Mouse (Mus musculus): ENCODE results near the gene Utp11. TPM values are rescaled to one million over a fixed set of nuclear protein-coding genes. Genes with fewer than 3 reads are reported as not detected.

Utp11 gene
- polyA plus RNA-seq, 1 experiment from 2014 or later, result 73.9 TPM

DNA sequence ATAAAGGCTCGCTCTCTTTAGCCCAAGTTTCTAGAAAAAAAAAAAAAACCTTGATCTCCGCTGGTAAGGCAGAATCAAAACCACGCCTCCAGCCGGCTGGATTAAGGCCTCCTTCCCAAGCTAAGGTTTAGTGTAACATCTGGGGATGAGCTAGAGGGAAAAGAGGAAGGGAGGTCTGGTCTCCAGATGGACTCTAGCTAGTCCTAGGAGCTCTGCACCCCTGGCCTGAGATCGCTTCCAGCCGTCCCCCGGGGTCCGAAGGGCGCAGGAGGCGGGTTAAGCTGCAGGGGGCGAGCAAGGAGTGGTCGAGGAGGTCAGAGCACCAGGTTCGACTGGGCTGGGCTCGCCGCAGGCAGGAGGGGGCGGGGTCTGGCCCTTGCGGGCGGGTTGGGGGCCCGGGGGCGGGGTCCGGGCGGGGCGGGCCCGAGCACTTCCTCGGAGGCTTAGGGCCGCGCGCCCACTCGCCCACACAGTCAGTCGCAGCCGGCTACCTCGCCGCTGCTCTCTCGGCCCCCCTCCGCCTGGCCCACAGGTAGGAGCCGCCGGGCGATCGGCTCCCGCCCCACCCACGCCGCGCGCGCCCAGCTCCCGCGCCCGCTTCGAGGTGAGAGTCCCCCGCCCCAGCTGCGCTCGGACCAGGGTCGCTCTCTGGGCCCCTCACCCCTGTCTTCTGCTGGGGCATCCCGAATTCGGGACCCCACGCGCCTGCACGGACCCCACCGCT, 7.0 kb upstream of the Utp11 start, which contains the start of gene Fhl3:
TSS of gene Fhl3 (plus strand) at position 454 of the 724 bp plus-strand sequence.
- Histone ChIP-seq H3K4me1 (ENCODE audit: control insufficient read depth, insufficient read depth, low read length) (peaks cover 36% of the 10 kb centered on the region), H3K4me2 (replicated peaks; ENCODE audit: low read depth, low read length) (peak within 1 kb of the TSS; percentile 74), H3K27me3 (ENCODE audit: control insufficient read depth, insufficient read depth, low read length) (no peaks in the 10 kb centered on the region), H3K9me3 (ENCODE audit: control insufficient read depth, low read depth, low read length) (no peaks in the 10 kb centered on the region), H3K27ac (ENCODE audit: low read length) (peak within 1 kb of the TSS; percentile 94), H3K4me3 (ENCODE audit: low read depth, low read length) (peak within 1 kb of the TSS; percentile 84), H3K9ac (replicated peaks; ENCODE audit: low read depth, low read length) (peak within 1 kb of the TSS; percentile 85), H3K36me3 (ENCODE audit: control insufficient read depth, insufficient read depth, low read length) (no peaks in the 10 kb centered on the region; the same call in 1 of the 2 replicates)
- 3% methylated on average over 47 of the region's 59 CpGs for WGBS
- ATAC-seq (ENCODE audit: insufficient number of reproducible peaks, insufficient read depth, low FRiP score, low read depth), result peak; percentile 73

DNA sequence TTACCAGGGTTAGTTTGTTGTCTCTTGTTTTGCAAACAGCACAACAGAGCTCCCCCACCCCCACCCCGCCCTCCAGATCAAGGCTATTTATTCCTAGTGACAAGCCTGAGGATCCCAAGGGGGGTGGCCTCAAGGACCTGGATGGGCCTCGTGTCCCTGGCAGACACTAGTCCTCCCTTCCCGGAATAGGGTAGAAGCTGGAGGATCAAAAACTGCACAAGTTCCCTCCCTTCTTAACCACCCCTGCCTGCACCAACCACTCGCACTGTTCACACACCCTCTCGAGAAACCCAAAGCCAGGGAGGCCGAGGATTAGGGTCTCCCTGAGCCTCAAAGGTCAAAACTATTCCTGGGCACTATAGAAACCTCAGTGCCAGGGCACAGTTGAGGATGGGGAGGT, 6.4 kb upstream of the Utp11 start:
- Histone ChIP-seq H3K4me2 (replicated peaks; ENCODE audit: low read depth, low read length) (peak overlapping the region; percentile 74), H3K9me3 (ENCODE audit: control insufficient read depth, low read depth, low read length) (no peaks in the 10 kb centered on the region), H3K4me3 (ENCODE audit: low read depth, low read length) (peak overlapping the region; percentile 84), H3K36me3 (ENCODE audit: control insufficient read depth, insufficient read depth, low read length) (no peaks in the 10 kb centered on the region), H3K27me3 (ENCODE audit: control insufficient read depth, insufficient read depth, low read length) (no peaks in the 10 kb centered on the region), H3K27ac (ENCODE audit: low read length) (peak overlapping the region; percentile 94), H3K4me1 (ENCODE audit: control insufficient read depth, insufficient read depth, low read length) (peaks cover 30% of the 10 kb centered on the region), H3K9ac (replicated peaks; ENCODE audit: low read depth, low read length) (peak overlapping the region; percentile 85; the same call in 1 of the 2 replicates)
- WGBS, result 25% methylated on average over 6 of the region's 6 CpGs
- no peak for ATAC-seq (ENCODE audit: insufficient number of reproducible peaks, insufficient read depth, low FRiP score, low read depth)

DNA sequence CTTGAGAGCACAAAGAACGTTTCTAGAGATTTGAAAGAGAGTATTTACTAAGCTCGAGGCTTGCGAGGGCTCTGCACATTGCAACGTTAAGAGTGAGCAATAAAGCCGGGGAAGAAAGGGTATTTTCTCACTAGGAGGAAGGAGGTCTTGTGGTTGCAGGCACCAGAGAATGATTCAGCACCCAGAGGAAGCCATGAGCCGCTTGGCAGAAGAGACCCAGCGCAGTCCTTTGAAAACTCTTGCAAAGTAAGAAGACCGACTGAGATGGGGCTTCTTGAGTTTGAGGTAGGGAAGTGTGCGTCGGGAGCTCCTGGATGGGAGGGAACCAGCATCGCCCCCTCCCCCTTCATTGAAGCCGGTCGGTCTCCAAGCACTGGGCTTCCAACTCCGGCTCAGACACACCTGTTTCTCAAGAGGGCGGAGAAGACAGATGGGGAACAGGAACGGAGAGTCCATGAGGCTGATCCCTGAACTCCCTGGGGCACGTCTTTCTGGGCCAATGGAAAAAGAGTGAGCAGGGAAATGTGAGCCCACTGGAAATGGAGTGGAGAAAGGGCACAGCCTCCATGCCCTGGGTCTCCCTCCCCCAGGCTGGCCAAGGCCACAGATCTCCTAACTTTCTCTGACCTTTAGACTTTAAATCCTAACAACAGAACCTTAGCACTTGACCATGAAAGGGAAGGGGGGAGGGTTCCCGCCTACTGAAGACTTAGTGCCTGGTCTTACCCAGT, 2.6 kb upstream of the Utp11 start:
- Histone ChIP-seq H3K9ac (replicated peaks; ENCODE audit: low read depth, low read length) (no peak overlapping the region), H3K36me3 (ENCODE audit: control insufficient read depth, insufficient read depth, low read length) (no peaks in the 10 kb centered on the region), H3K9me3 (ENCODE audit: control insufficient read depth, low read depth, low read length) (no peaks in the 10 kb centered on the region), H3K27ac (ENCODE audit: low read length) (no peak overlapping the region), H3K4me2 (replicated peaks; ENCODE audit: low read depth, low read length) (peak overlapping the region; percentile 12; the same call in 1 of the 2 replicates), H3K4me3 (ENCODE audit: low read depth, low read length) (no peak overlapping the region), H3K27me3 (ENCODE audit: control insufficient read depth, insufficient read depth, low read length) (no peaks in the 10 kb centered on the region), H3K4me1 (ENCODE audit: control insufficient read depth, insufficient read depth, low read length) (peaks cover 14% of the 10 kb centered on the region)
- 12% methylated on average over 18 of the region's 18 CpGs for WGBS
- no peak for ATAC-seq (ENCODE audit: insufficient number of reproducible peaks, insufficient read depth, low FRiP score, low read depth)

DNA sequence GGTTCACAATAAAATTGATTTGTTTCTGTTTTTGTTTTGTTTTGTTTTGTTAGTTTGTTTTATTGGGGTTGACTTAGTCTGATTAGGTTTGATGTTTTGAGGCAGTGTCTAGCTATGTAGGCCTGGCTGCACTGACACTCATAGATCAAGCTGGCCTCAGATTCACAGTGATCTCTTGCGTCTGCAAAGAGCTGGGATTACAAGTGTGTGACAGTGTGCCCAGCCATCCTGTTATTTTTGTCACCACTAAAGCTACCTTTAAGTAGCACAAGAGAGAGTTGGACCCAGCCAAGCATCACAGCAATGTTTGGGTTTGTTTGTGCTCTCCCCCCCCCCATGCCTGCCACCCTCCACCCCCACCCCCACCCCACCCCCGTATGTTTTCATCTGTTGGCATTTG, 1.2 kb upstream of the Utp11 start:
- Histone ChIP-seq H3K4me2 (replicated peaks; ENCODE audit: low read depth, low read length) (no peak overlapping the region), H3K27me3 (ENCODE audit: control insufficient read depth, insufficient read depth, low read length) (no peaks in the 10 kb centered on the region), H3K9me3 (ENCODE audit: control insufficient read depth, low read depth, low read length) (no peaks in the 10 kb centered on the region), H3K27ac (ENCODE audit: low read length) (no peak overlapping the region), H3K4me3 (ENCODE audit: low read depth, low read length) (no peak overlapping the region), H3K9ac (replicated peaks; ENCODE audit: low read depth, low read length) (no peak overlapping the region), H3K36me3 (ENCODE audit: control insufficient read depth, insufficient read depth, low read length) (no peaks in the 10 kb centered on the region), H3K4me1 (ENCODE audit: control insufficient read depth, insufficient read depth, low read length) (peaks cover 10% of the 10 kb centered on the region)
- no peak for ATAC-seq (ENCODE audit: insufficient number of reproducible peaks, insufficient read depth, low FRiP score, low read depth)
- 83% methylated on average over 2 of the region's 2 CpGs for WGBS

DNA sequence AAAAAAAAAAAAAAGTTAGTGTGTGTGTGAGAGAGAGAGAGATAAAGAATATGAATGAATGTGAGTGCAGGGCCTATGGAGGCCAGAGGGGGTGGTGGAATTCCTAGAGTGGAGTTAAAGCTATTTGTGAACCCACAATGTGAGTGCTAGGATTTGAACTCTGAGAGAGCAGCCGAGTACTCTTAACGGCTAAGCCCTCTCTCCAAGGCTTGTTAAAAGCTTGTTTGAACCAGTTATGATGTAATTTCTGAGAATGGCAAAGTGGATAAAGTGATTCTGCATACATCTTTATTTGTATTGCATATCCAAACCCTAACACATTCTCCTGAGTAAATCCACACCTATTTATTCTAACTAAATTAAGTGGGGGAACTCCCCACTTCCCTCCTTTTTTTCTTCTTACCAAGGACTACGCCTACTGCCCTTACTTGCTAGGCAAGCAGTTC, 961 bp downstream of the Utp11 start:
- Histone ChIP-seq H3K4me2 (replicated peaks; ENCODE audit: low read depth, low read length) (peak overlapping the region; percentile 53), H3K9ac (replicated peaks; ENCODE audit: low read depth, low read length) (peak overlapping the region; percentile 71; the same call in 1 of the 2 replicates), H3K27ac (ENCODE audit: low read length) (no peak overlapping the region), H3K4me1 (ENCODE audit: control insufficient read depth, insufficient read depth, low read length) (peaks cover 8% of the 10 kb centered on the region; the same call in 1 of the 2 replicates), H3K4me3 (ENCODE audit: low read depth, low read length) (peak overlapping the region; percentile 66), H3K27me3 (ENCODE audit: control insufficient read depth, insufficient read depth, low read length) (no peaks in the 10 kb centered on the region), H3K9me3 (ENCODE audit: control insufficient read depth, low read depth, low read length) (no peaks in the 10 kb centered on the region), H3K36me3 (ENCODE audit: control insufficient read depth, insufficient read depth, low read length) (no peaks in the 10 kb centered on the region)
- ATAC-seq (ENCODE audit: insufficient number of reproducible peaks, insufficient read depth, low FRiP score, low read depth), result no peak
- 45% methylated on average over 3 of the region's 3 CpGs for WGBS

DNA sequence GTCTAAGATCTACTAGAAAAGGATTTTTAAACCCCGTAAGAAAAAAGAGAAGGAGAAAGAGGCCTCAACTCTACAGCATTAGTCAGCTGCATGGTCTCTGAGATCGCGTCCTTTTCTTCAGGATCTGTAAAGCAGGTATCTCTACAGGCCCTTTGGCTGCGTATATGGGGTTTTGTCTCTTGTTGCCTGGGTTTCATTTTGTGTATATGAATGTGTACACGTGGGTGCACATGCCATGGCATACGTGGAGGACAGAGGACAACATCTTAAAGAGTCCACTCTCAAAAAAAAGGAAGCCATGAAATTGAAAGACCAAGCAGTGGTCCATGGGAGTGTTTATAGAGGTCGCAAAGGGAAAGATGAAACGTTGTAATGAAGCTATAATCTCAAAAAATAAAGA, 1.9 kb downstream of the Utp11 start:
- Histone ChIP-seq H3K27me3 (ENCODE audit: control insufficient read depth, insufficient read depth, low read length) (no peaks in the 10 kb centered on the region), H3K9me3 (ENCODE audit: control insufficient read depth, low read depth, low read length) (no peaks in the 10 kb centered on the region), H3K9ac (replicated peaks; ENCODE audit: low read depth, low read length) (no peak overlapping the region), H3K36me3 (ENCODE audit: control insufficient read depth, insufficient read depth, low read length) (no peaks in the 10 kb centered on the region; the same call in 1 of the 2 replicates), H3K4me1 (ENCODE audit: control insufficient read depth, insufficient read depth, low read length) (peaks cover 8% of the 10 kb centered on the region; the same call in 1 of the 2 replicates), H3K4me2 (replicated peaks; ENCODE audit: low read depth, low read length) (no peak overlapping the region), H3K4me3 (ENCODE audit: low read depth, low read length) (no peak overlapping the region), H3K27ac (ENCODE audit: low read length) (no peak overlapping the region)
- ATAC-seq (ENCODE audit: insufficient number of reproducible peaks, insufficient read depth, low FRiP score, low read depth), result no peak
- 90% methylated on average over 8 of the region's 8 CpGs for WGBS

DNA sequence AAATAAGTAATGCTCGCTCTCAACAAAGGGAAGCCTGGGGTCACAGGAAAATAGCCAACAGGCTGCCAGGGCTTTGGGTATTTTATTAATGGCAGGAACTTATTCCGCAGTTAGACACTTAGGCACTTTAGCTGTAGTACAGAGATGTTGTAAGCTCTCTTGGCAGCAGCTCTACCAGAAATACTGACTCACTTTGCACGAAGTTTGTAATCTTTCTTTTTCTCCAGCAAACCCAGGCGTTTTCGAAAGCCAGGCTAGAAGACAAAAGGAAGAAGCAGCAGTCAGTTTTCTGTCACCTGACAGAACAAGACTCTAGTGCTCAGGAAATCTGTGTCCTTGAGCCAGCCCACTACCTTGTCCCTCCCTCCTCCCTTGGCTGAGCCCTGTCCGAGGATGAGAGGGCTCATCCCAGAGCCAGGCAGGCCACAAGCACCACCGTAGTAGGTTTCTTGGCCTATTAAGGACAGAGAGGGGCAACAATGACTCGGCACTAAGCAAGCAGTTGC, 7.5 kb downstream of the Utp11 start:
- Histone ChIP-seq H3K4me3 (ENCODE audit: low read depth, low read length) (no peak overlapping the region), H3K9ac (replicated peaks; ENCODE audit: low read depth, low read length) (no peak overlapping the region), H3K4me1 (ENCODE audit: control insufficient read depth, insufficient read depth, low read length) (peaks cover 2% of the 10 kb centered on the region; the same call in 1 of the 2 replicates), H3K4me2 (replicated peaks; ENCODE audit: low read depth, low read length) (no peak overlapping the region), H3K36me3 (ENCODE audit: control insufficient read depth, insufficient read depth, low read length) (peaks cover 37% of the 10 kb centered on the region), H3K27me3 (ENCODE audit: control insufficient read depth, insufficient read depth, low read length) (no peaks in the 10 kb centered on the region), H3K9me3 (ENCODE audit: control insufficient read depth, low read depth, low read length) (no peaks in the 10 kb centered on the region), H3K27ac (ENCODE audit: low read length) (no peak overlapping the region)
- no peak for ATAC-seq (ENCODE audit: insufficient number of reproducible peaks, insufficient read depth, low FRiP score, low read depth)
- WGBS, result 76% methylated on average over 8 of the region's 8 CpGs

DNA sequence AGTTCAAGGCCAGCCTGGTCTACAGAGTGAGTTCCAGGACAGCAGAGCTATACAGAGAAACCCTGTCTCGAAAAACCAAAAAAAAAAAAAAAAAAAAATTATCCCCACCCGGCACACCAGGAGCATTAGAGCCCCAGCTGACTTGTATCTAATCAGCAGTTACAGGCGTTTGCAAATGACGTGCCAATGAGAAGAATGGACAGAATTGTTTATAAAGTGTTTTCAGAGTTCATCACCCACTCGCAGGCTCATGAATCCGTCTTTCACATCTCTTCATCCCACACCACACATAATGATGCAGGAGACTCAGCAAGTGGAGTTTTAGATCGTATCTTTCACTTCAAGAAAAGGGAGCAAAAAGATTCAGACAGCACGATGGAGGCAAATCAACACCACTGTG, 7.9 kb downstream of the Utp11 start:
- Histone ChIP-seq H3K9me3 (ENCODE audit: control insufficient read depth, low read depth, low read length) (no peaks in the 10 kb centered on the region), H3K4me3 (ENCODE audit: low read depth, low read length) (no peak overlapping the region), H3K9ac (replicated peaks; ENCODE audit: low read depth, low read length) (no peak overlapping the region), H3K4me2 (replicated peaks; ENCODE audit: low read depth, low read length) (no peak overlapping the region), H3K4me1 (ENCODE audit: control insufficient read depth, insufficient read depth, low read length) (no peaks in the 10 kb centered on the region), H3K27me3 (ENCODE audit: control insufficient read depth, insufficient read depth, low read length) (no peaks in the 10 kb centered on the region), H3K27ac (ENCODE audit: low read length) (no peak overlapping the region), H3K36me3 (ENCODE audit: control insufficient read depth, insufficient read depth, low read length) (peaks cover 37% of the 10 kb centered on the region)
- no peak for ATAC-seq (ENCODE audit: insufficient number of reproducible peaks, insufficient read depth, low FRiP score, low read depth)
- 70% methylated on average over 8 of the region's 8 CpGs for WGBS
